Mouse (Mus musculus) stomach, embryonic 14.5 days (tissue): ENCODE results near the gene Gdpd5. TPM values are rescaled to one million over a fixed set of nuclear protein-coding genes. Genes with fewer than 3 reads are reported as not detected.
A peak's percentile ranks its signal among the peaks of the same experiment; 100 is the strongest.

ENCODE experiments used
- ATAC-seq: fragments of 200-750 bp; cut with Nextera tagmentation; 2 replicates; pipeline ENCODE4 v1.8.0; 2017; ENCODE audit warnings: low read depth, moderate TSS enrichment; ENCODE audit not compliant: insufficient number of reproducible peaks, insufficient read depth, low FRiP score
- H3K27ac ChIP-seq: fragments of 300-500 bp; sonication (generic); 2 replicates; pipeline ENCODE4 v1.5.1; 2014; ENCODE audit warnings: mild to moderate bottlenecking, low read length, moderate library complexity, mixed read lengths
- H3K27me3 ChIP-seq: fragments of 300-500 bp; sonication (generic); 2 replicates; pipeline ENCODE4 v1.6.1; 2014; ENCODE audit warnings: low read length, control low read depth, mixed read lengths; ENCODE audit not compliant: control insufficient read depth, insufficient read depth
- H3K36me3 ChIP-seq: fragments of 300-500 bp; sonication (generic); 2 replicates; pipeline ENCODE4 v1.6.1; 2014; ENCODE audit warnings: mild to moderate bottlenecking, control low read depth, low read length, moderate library complexity, mixed read lengths; ENCODE audit not compliant: control insufficient read depth, insufficient read depth
- H3K4me1 ChIP-seq: fragments of 300-500 bp; sonication (generic); 2 replicates; pipeline ENCODE4 v1.6.1; 2014; ENCODE audit warnings: low read length, control low read depth, mixed read lengths; ENCODE audit not compliant: control insufficient read depth, insufficient read depth
- H3K4me2 ChIP-seq: fragments of 300-500 bp; sonication (generic); replicated peaks from 2 replicates; pipeline ENCODE4 v1.6.1; 2014; ENCODE audit warnings: low read depth, low read length, control low read depth
- H3K4me3 ChIP-seq: fragments of 300-500 bp; sonication (generic); 2 replicates; pipeline ENCODE4 v1.5.1; 2014; ENCODE audit warnings: low read depth, low read length, control low read depth
- H3K9ac ChIP-seq: fragments of 300-500 bp; sonication (generic); replicated peaks from 2 replicates; pipeline ENCODE4 v1.6.1; 2014; ENCODE audit warnings: low read depth, mild to moderate bottlenecking, control low read depth, low read length, moderate library complexity, mixed read lengths
- H3K9me3 ChIP-seq: fragments of 300-500 bp; sonication (generic); 2 replicates; pipeline ENCODE4 v1.6.1; 2016; ENCODE audit warnings: low read depth, low read length, control low read depth; ENCODE audit not compliant: control insufficient read depth
- WGBS: fragments of 180-500 bp; shearing (Covaris S2); extraction: QIAGEN DNeasy Blood & Tissue Kit; methylation state at CpG from one replicate; pipeline ENCODE4 v1.1.7; 2014; 5-methylcytosine and 5-hydroxymethylcytosine counted together
- polyA plus RNA-seq: library from polyadenylated mRNA; unstranded; fragments of >200 nt; fragmentation: Nextera tagmentation; extraction: Ambion mirVana; gene quantifications from 2 replicates; pipeline ENCODE4 v1.2.1, GENCODE M21; 2014

Gdpd5 gene
- polyA plus RNA-seq, 1 experiment from 2014 or later: 22.7 TPM

DNA sequence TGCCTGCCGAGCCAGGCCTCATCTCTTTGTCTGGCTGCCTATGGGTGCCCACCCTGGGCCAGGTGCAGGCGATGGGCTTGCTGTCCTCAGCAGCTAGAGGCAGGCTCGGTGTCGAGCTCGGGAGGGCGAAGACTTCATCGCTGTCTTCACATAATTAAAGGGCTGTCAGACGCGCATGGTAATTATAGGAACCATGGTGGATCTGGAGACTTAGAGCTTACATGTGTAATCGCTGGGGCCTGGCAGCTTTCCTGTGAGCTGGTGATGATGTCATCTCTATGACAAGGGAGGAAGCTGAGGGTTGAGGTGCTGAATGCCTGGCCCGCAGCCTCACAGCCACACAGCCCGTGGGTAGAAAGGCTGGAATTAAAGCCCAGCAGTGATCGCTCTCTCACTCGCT lies 51.0 kb downstream of the Gdpd5 start:
- Histone ChIP-seq H3K4me3 (no peak overlapping the region), H3K27ac (no peak overlapping the region), H3K4me2 (no peak overlapping the region), H3K9me3 (no peaks in the 10 kb centered on the region), H3K27me3 (no peaks in the 10 kb centered on the region), H3K9ac (no peak overlapping the region), H3K4me1 (0 out of 2 replicates have a peak, but pooled peaks cover 5% of the 10 kb centered on the region), H3K36me3 (no peaks in the 10 kb centered on the region)
- 69% methylated on average over 14 of the region's 14 CpGs for WGBS
- ATAC-seq: no peak

DNA sequence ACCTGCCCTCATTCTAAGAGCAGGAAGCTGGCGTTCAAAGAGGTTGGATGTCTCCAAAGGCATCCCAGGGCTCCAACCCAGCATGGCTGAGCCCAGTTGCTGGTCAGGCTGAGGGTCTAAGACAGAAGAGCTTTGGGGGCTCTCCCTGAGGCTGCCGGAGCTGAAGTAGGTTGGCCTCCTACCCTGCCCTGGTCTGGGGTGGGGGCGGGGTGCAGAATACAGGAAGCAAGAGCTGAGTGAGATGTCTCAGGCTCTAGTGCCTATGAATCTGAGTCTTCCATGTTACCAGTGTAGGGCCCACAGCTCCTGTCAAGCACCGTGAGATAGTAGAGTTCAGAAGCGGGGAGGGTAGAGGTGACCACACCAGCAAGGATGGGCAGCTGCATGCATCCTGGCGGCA lies 51.6 kb downstream of the Gdpd5 start:
- 85% methylated on average over 6 of the region's 6 CpGs for WGBS
- Histone ChIP-seq H3K9me3 (no peaks in the 10 kb centered on the region), H3K36me3 (no peaks in the 10 kb centered on the region), H3K4me1 (0 out of 2 replicates have a peak, but pooled peaks cover 5% of the 10 kb centered on the region), H3K27ac (no peak overlapping the region), H3K4me3 (no peak overlapping the region), H3K9ac (no peak overlapping the region), H3K27me3 (no peaks in the 10 kb centered on the region), H3K4me2 (no peak overlapping the region)
- no peak for ATAC-seq

DNA sequence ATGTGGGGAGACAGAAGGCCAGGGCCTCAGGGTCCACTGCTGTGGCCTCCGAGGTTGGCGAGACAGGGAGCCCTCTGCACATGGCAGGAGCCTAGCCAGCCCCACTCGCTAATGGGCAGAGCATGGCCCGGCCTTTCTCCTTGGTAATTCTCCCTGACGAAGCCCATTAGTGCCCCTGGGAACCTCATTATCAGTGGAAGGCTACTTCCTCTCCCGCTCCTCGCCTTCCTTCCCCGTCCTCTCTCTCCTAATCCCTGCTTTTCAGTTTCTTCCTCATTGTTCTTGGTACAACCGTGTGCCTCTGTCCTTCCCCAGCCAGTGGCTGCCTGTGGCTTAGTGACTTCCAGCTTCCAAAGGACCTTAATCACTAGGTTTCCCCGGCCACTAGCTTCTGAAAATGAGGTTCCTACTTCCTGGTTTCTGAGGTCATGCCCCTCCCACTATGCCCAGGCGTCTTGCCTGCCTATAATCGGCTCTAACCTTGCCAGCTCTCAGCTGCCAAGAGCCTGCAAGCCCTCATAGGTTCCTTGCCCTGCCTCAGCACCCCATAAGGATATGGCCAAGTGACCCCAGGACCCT lies 53.5 kb downstream of the Gdpd5 start:
- H3K9me3 ChIP-seq: no peaks in the 10 kb centered on the region
- no peak overlapping the region for H3K4me2 ChIP-seq
- 47% methylated on average over 12 of the region's 12 CpGs for WGBS
- H3K36me3 ChIP-seq: no peaks in the 10 kb centered on the region
- ATAC-seq: no peak
- 0 out of 2 replicates have a peak, but pooled peaks cover 5% of the 10 kb centered on the region for H3K4me1 ChIP-seq
- no peaks in the 10 kb centered on the region for H3K27me3 ChIP-seq
- 0 out of 2 replicates have a peak overlapping the region, but pooled peaks have one; percentile 7 for H3K27ac ChIP-seq
- no peak overlapping the region for H3K9ac ChIP-seq
- no peak overlapping the region for H3K4me3 ChIP-seq

DNA sequence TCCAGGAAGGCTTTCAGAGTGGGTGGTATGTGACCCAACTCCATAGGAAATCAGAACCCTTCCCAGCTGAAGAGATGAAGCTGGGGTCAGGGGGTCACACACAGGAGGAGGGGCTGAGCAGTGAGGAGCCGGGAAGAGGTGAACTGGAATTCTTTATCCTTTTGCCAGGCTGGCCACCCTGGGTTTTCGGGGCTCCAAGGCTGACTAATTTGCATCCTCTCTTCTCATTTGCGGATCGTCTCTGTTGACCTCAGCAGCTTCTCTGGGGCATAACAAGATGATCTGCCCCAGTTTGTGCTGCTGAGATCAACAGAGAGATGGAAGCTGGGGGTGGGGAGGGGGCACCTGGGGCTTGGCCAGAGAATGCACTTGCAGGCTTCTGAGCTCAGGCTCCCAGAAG lies 55.3 kb downstream of the Gdpd5 start:
- H3K4me1 ChIP-seq: peaks cover 11% of the 10 kb centered on the region
- 20% methylated on average over 4 of the region's 4 CpGs for WGBS

DNA sequence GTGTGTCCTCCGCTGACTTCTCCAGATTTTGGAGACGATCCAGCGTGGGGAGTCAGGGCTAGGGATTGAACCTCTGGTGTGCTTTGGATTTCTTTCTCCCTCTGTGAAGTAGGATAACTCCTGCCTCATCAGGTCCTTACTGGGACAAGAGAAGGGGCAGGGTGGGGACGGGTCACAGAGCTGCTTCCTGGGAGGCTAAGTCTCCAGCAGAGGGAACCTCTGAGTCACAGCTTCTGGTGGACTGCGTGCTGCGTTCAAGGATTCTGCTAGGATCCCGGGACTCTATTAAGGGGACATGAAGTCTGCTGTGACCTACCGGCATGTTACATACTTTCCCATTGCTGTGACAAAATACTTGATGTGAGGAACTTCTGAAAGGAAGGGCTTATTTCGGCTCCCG lies 57.7 kb downstream of the Gdpd5 start:
- H3K27me3 ChIP-seq: no peaks in the 10 kb centered on the region
- WGBS: 73% methylated on average over 10 of the region's 10 CpGs
- no peaks in the 10 kb centered on the region for H3K9me3 ChIP-seq
- no peak for ATAC-seq
- no peaks in the 10 kb centered on the region for H3K36me3 ChIP-seq
- H3K4me2 ChIP-seq: no peak overlapping the region
- H3K27ac ChIP-seq: no peak overlapping the region
- H3K4me1 ChIP-seq: peaks cover 18% of the 10 kb centered on the region
- no peak overlapping the region for H3K9ac ChIP-seq
- H3K4me3 ChIP-seq: no peak overlapping the region

More for the DNA sequence above, 55.3 kb downstream of the Gdpd5 start:
- no peak overlapping the region for H3K4me3 ChIP-seq
- H3K27me3 ChIP-seq: no peaks in the 10 kb centered on the region
- no peaks in the 10 kb centered on the region for H3K9me3 ChIP-seq
- no peak for ATAC-seq
- no peaks in the 10 kb centered on the region for H3K36me3 ChIP-seq
- H3K9ac ChIP-seq: no peak overlapping the region
- no peak overlapping the region for H3K27ac ChIP-seq
- no peak overlapping the region for H3K4me2 ChIP-seq

DNA sequence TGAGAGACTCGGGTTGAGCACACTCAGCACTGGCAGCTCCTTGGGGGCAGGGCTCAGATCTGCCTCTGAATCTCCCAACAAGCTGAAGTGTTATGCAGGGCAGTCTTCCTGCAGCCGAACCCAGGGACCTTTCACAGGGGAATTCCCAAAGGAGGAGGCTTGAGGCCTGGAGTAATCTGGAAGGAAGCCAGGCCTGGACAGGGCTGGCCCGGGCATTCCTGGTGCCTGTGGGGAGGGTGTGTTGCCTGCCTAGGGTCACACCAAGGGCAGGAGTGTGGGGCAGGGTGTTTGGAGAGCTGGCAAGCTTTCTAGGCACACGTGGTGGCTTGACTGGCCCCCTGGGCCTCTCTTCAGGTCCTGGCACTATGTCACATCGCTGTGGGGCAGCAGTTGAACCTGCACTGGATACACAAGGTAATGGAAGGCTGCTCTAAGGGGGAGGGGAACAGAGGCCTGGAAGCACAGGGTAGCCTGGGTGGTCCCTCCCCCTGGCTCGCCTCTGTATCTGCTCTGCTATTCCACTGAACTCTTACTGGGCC lies 60.4 kb downstream of the Gdpd5 start:
- peak; percentile 87 for ATAC-seq
- Histone ChIP-seq H3K27me3 (no peaks in the 10 kb centered on the region), H3K27ac (peak overlapping the region; percentile 72; the same call in 1 of the 2 replicates), H3K9ac (no peak overlapping the region), H3K36me3 (no peaks in the 10 kb centered on the region), H3K9me3 (no peaks in the 10 kb centered on the region), H3K4me3 (no peak overlapping the region), H3K4me2 (0 out of 2 replicates have a peak overlapping the region, but pooled peaks have one; percentile 7), H3K4me1 (peaks cover 22% of the 10 kb centered on the region)
- 18% methylated on average over 6 of the region's 6 CpGs for WGBS

DNA sequence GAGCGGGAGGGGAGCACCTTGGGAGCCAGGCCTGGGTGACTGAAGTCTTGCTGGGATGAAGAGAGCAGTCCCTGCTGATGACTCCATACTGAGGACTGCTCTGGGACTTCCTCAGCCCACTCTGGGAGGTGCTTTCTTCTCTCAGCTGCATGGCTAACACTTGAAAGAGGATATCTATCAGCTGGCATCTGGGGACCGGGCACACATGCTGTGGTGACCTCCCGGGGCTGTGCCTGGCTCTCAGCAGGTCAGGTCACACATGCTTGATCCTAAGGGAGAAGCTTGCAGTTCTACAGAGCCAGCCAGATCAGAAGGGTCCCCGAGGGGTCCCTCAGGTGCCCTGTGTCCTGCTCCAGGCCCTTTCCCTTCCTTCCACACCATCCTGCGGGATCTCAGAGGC lies 62.0 kb downstream of the Gdpd5 start:
- Histone ChIP-seq H3K36me3 (no peaks in the 10 kb centered on the region), H3K4me1 (peaks cover 22% of the 10 kb centered on the region), H3K27ac (no peak overlapping the region), H3K27me3 (no peaks in the 10 kb centered on the region), H3K9ac (no peak overlapping the region), H3K4me2 (no peak overlapping the region), H3K9me3 (no peaks in the 10 kb centered on the region), H3K4me3 (no peak overlapping the region)
- 63% methylated on average over 5 of the region's 5 CpGs for WGBS
- ATAC-seq: no peak

DNA sequence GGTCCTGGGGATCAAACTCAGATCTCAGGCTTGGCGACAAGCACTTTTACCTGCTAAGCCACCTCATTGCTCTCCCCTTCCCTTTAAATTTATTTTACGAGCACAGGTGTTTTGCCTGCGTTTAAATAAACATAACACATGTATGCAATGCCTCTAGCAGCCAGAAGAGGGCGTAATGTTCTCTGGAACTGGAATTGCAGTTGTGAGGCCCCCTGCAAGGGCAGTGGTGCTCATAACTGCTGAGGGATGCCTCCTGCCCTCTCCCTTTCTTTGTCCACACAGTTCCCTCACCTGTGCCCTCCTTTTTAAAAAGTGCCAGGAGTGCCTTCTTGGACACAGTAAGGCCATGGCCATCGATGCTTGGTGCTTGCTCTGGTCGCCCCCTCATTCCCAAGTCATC lies 62.8 kb downstream of the Gdpd5 start:
- no peak for ATAC-seq

DNA sequence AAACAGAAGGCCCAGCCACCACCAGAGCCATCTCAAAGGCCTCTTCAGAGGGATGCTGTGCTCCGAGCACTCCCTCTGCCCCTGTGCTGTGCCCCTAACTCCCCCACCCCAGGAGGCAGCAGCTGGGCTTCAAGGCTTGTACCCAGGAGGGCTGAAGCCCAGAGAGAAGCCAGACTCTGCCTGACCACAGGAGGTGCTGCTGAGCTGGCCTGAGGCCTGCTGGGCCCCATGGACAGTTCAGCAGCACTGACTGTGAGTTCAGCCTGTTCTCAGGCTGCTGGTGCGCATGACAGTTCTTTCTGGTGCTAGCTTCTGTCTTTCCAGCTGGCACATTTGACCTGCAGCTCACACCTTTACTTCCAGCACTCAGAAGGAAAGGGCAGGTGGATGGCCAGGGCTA lies 64.6 kb downstream of the Gdpd5 start:
- ATAC-seq: no peak
- no peak overlapping the region for H3K4me2 ChIP-seq

More for the DNA sequence above, 62.8 kb downstream of the Gdpd5 start:
- Histone ChIP-seq H3K27me3 (no peaks in the 10 kb centered on the region), H3K9ac (no peak overlapping the region), H3K4me2 (no peak overlapping the region), H3K9me3 (no peaks in the 10 kb centered on the region), H3K27ac (no peak overlapping the region), H3K4me3 (no peak overlapping the region), H3K4me1 (peaks cover 22% of the 10 kb centered on the region), H3K36me3 (no peaks in the 10 kb centered on the region)
- 65% methylated on average over 6 of the region's 6 CpGs for WGBS

More for the DNA sequence above, 64.6 kb downstream of the Gdpd5 start:
- H3K27me3 ChIP-seq: no peaks in the 10 kb centered on the region
- H3K9me3 ChIP-seq: no peaks in the 10 kb centered on the region
- H3K27ac ChIP-seq: no peak overlapping the region
- H3K4me3 ChIP-seq: no peak overlapping the region
- H3K36me3 ChIP-seq: no peaks in the 10 kb centered on the region
- H3K4me1 ChIP-seq: peaks cover 18% of the 10 kb centered on the region
- H3K9ac ChIP-seq: 0 out of 2 replicates have a peak overlapping the region, but pooled peaks have one; percentile 25
- 77% methylated on average over 2 of the region's 2 CpGs for WGBS
